Mouse (Mus musculus) v-Abl transformed pro-B cells (cell line): ENCODE results near the gene Ccdc85c.

Experiments used
- in situ Hi-C, 2 experiments: fragments of 400-800 bp; cut with MboI; formaldehyde crosslinking; loops; one replicate each; pipeline ENCODE4 v1.15.1; 2025; ENCODE audit not compliant: unreplicated experiment in 2 of 2

Ccdc85c gene

DNA sequence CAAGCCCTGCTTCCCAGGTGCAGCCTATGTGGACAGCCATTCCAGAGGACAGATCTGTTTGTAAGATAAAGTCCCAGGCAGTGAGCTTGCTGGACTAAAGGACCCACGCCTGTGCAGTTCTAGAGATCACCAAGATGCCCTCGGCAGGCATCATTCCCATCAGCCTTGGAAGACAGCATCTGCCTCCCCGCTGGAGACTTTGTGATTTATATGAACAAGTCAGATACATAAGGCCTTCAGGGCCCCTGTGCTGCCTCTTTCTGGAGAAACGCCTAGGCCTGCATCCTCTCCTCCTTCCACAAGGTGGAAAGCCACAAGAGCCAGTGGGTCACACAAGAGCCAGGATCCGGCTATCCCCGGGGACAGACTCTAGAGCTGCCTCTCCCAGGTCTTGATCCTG lies 33.6 kb downstream of the Ccdc85c start:
- in situ Hi-C loops = no loop called here

DNA sequence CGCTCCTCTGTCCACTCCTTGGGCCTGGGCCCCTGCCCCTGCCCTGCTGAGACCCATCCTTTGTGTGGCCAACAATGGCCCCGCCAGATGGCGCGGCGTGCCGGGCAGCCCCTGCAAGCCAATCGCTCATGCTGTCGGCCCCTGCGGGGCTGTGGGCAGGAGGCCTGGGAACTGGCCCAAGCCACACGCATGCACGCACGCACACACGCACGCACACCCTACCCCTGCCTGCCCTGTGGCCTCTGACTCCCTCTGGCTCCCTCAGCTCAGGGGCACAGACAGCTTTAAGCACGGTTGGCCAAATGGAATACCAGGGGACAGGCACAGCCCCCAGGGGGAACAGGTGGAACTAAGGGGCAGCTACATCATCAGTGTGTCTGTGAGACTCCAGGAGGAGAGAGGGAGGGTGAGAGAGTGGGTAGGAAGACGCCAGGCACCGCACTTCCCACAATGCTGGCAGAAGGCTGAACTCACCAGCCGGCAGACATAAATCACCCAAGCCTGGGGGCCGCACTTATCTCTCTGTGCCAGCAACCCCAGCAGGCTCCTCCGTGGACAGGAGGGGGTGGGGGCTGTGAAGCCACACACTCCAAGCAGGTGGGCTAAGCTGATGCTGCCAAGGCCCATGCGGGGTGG lies 34.2 kb downstream of the Ccdc85c start:
- in situ Hi-C loops = no loop called here

DNA sequence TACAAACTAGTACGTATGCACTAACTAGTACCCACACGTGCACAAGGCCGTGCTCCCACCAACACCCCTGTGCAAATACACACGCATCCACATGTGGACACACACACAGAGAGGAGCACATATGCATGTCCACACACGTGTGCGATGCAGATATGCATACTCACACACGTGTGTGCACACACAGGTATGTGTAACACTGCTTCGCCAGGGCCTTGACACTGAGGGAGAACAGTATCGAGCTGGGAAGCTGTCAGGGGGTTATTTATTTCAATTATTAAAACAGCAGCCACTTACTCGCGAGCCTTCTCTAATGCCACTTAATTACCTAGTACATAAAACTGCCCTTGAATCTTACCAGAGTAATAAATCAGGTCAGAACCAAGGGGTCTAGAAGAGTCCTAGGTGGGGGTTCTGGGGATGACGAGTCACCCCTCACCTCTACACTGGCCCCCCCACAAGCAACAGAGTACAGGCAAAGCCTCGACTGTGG lies 34.8 kb downstream of the Ccdc85c start:
- in situ Hi-C loops = no loop called here

DNA sequence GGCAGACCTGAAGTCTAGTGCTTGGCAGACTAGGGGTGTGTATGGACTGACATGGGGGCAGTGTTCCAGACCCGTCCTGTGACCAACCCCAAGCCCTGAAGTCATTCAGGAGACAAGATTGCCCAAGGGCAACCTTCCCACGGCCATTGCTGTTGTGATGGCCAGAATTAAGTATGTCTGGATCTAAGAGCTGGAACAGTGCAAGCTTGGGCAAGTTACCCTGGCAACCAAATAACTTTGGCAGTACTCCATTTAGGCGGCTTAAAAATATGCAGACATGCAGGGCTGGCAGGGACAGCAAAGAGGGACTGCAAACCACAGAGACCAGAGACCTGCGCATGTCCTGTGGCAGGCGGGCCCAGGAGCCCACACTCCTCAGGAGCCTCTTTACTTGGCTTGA lies 35.8 kb downstream of the Ccdc85c start:
- in situ Hi-C loops = no loop called here

DNA sequence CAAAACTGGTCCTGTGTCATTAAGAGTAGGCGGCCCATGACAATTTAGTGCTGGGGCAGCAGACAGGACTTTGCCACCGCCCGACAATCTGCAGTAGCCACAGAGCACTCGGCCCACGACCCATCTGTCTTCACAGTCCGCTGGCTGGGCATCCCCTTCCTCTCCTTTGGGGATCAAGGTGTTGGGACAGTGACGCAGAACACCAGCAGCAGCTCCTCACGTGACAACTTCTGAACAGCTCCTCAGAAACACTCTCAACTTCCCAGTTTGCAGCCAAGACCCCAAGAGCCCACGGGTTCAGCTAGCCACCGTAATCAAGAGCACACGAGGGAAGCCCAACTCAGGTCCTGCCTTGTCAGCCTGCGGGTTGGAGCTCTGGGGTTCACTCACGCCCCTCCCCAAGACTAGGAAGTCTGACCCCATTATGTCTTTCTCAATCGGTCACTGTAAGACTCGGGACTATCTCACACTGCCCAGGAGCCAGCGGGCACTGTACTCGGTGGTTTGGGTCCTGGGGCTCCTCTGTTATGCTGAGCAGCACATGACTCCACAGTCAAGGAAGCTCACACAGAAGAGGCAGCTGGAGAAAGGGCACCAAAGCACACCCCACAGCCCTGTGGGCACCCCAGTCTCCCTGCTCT lies 36.7 kb downstream of the Ccdc85c start:
- in situ Hi-C loops = no loop called here

DNA sequence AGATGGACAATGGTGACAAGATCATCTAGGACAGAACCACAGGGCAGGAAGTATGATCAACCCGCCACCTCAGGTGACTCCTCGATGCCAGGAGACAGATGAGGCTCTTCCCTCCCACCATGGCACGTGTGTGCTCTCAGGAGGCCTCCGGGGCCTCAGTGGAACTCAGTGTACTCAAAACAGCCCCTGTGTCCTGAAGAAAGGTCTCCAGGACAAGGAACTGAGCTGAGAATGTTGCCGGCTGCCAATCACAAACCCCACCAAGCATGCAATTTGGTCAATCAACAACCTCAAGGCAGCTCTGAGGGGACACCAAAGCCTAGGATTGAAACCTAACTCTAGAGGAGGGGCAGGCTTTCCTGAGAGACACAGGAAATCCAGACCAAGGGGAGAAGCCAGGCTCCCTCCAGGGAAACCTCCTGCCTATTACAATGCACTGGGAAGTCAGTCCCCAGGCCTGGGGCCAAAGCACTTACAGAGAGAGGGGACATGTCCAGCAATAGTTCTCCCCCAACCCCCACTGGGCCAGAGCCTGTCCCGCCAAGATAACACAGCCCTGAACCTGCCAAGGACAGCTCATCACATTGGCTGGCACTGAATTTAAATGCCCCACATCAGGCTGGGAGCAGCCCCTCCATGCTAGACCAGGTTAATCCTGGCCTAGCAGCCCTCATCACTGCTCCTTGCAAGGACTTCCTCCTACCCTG lies 37.8 kb downstream of the Ccdc85c start:
- in situ Hi-C loops = no loop called here

DNA sequence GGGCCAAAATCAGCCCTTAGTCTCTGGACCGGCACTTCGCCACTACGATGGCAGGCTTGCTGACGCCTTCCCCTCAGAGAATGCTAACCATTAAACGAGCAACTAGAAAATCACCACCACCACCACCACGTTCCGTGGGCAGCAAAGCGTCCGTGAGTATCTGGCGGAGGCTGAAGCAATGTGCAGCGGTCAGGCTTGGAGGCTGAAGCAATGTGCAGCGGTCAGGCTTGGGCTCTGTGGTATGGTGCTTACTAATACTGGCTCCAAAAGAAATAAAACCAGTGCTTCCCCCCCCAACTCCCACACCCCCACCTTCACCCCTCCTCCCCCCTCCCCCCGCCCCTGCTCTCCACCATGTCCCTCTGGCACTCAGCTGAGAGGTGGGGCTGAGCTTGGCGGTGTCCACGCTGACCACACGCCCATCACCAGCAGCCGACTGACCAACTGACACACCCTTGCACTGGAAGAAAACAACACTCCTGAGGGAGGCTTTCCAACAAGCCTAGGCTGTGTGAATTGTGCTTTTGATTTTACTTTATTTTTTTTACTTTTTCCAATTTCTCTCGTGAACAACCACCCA lies 39.2 kb downstream of the Ccdc85c start:
- in situ Hi-C loops = no loop called here

DNA sequence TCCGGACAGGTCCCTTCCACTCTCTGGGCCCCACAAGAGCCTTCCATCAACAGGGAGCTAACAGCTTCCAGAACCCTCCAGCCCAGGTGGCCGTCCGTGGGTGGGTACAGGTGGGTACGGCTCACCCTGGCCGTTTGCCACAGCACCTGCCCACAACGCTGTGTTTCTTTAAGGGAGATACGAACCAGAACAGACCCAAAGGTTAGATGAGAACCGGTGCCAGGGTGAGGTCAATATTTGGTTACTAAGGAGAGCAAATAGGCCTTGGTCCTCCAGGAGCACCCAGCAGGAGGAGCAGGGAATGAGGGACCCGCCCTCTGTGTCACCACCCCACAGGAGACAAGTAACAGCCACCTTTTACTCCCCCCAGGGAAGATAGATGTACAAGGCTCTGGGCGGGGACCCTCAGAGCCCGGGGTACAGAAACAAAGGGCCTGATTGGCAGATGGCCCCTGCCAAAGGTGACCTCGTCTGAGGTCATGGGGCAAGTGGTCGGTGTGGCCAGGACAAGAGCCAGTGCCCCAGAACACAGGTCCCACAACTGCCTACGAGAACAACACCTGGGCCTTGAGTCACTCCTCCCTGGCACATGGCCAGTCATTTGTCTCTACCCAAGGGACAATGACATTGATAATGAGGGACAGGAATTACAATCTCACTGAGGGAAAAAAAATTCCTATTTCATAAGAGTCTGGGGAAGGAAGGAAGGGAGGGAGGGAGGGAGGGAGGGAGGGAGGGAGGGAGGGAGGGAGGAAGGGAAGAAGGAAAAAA lies 40.2 kb downstream of the Ccdc85c start:
- in situ Hi-C loops = no loop called here

DNA sequence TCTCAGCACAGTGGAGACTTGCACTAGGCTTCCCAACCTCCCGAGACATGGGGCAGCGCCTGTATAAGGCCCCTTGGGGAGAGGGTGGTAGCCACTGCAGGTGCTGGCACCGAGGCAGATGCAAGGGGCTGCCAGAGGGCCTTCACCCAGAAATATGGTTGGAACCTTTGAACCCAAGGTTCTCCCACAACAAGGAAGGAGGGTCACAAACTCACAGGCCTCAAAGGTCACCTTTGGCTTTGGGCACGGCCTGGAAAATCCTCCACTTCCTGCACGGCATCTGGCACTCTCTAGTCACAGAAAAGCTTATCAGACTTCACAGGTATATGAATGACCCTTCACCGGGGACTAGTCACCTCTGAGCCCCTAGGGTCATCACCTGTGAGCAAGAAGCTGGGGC lies 41.5 kb downstream of the Ccdc85c start:
- in situ Hi-C loops = no loop called here

DNA sequence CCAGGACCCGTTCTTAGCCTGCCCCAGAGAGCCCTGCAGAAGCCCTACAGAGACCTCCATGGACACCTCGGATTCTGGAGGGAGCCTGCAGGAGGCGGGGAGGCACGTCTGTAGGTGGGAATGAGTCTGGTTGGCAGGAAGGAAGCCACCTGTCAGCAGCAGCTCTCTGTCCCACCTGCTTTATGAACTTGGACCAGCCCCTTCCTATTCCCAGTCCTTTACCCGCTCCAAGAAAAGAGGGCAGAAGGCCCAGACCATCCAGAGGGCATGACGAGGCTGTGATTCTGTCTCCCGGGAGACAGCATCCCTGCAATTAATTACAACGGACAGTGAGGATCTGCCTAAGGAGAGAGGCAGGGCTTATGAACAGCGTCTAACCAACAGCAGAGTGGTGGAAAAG lies 43.3 kb downstream of the Ccdc85c start:
- in situ Hi-C loops = no loop called here

DNA sequence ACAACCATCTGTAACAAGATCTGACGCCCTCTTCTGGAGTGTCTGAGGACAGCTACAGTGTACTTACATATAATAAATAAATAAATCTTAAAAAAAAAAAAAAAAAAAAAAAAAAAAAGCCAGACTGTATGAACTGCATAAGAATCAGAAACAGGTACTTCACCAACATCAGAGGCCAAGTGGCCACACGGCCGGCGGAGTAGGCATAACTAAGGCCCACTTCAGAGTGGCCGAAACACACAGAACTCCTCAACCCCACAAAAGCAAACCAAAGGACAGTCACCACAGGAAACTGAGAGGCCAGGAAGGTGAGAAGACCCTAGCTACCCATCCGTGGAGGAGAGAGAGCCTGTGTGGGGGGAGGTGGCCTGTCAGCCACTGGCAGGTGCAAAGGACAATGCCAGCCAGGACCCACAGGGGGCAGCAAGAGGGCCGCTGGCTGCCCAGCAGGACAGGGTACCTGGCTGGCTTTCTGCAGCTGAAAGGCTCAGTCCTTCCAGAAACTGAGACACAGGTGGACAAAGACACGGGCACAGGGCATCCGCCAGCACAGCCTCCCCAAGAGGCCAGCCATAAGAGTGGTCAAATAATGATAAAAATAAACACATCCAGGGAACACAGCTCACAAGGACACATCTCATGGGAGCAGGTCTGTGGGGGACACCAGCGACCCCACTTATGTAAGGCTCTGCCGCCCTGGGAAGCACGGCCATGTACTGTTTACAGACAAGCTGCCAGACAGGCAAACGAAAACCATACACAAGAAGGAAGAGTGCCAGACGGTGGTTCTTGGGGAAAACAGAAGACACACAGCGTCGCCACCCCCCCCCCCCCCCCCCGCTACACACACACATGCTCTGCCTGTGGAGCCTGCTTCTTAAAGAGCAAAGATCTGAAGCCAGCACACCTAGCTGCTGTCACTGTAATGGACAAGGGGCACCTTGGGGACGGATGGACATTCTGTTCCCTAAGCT lies 44.1 kb downstream of the Ccdc85c start:
- in situ Hi-C loops = no loop called here

DNA sequence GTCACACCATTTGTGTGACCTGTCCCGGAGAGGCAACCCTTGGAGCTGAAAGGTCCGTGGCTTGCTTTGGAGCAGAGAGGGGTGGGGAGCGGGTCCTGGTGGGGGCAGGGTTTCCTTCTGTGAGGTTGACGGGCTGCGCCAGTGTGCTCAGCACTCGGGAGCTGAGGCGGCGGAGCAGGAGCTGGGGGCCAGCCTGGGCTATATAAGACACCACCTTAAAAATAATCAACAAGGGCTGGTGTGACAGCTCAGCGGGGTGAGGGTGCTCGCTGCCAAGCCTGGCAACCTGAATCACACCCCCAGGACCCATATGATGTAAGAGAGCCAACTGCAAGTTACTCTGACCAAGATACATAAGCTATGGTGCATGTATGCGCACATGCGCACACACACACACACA lies 45.1 kb downstream of the Ccdc85c start:
- in situ Hi-C loops = no loop called here

DNA sequence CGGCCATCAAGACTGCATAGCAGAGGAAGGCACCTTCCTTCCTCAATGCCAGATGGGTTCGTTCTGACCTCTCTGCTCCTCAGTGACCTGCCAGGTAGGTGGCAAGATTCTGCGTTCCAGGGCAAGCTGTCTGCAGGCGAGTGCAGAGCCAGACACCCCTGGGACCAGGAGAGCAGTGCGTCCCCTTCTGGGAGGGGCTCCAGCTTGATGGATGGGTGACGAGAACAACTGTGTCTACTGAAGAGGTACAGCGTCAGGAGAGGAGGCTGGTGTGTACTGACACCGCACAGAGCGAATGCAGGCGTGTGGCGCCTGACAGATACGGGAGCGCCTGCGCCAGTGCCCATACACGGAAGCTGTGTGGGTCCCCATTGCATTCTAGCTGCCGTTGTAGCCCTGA lies 47.7 kb downstream of the Ccdc85c start:
- in situ Hi-C loops = no loop called here

DNA sequence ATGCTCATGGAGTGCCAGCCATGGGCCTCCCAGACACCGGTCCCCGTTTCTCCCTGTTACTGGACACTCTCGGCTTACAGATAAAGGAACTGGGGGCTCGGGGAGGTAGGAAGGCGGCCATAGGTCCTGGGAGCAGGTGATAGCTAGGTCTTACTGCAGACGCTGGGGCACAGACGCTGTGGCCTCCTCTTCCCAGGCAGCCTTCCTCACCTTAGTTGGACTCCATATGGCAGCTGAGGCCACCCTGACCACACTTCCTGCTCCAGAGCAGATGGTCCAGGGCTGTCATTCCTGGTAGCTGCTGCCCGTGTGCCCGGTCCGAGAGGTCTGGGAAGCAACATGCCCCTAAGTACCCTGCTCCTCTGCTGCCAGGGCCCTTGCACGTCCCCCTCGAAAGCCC lies 48.3 kb downstream of the Ccdc85c start:
- in situ Hi-C loops = no loop called here

DNA sequence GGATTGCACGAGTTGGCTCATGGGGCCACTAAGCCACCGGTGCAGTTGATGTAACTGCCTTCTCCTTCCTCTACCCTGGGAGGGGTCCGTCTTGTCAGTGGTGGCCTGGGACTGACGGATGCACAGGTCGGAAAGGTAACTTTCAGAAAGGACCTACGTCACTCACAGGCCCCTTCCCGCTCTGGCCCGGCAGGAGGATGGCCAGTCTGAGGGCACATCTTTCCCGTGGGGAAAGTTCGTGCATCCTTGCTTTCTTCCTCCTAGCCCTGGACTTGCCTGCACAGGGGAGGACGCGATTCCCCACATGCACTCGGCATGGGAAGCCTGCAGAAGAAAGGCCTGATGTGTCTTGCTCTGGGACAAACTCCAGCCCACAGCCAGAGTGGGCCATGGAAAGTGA lies 49.0 kb downstream of the Ccdc85c start:
- in situ Hi-C loops = no loop called here

DNA sequence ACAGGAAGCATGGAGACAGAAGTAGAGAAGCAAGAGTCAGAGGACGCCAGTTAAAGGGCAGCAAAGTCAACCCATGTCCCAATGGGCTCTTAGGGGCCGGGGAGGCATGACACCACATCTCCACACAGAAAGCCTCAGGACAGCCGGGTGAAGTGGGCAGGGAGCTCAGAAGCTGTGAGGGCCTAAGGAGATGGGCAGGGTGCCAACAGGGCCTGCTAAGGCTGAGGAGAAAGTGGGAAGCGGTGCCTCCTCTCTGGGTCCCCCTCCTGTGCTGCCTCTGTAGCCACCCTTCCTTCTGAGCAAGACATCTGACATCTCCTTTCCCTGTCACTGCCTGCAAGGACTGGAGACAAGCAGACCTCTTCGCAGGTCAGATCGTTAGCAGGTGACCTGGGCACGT lies 49.4 kb downstream of the Ccdc85c start:
- in situ Hi-C loops = no loop called here

DNA sequence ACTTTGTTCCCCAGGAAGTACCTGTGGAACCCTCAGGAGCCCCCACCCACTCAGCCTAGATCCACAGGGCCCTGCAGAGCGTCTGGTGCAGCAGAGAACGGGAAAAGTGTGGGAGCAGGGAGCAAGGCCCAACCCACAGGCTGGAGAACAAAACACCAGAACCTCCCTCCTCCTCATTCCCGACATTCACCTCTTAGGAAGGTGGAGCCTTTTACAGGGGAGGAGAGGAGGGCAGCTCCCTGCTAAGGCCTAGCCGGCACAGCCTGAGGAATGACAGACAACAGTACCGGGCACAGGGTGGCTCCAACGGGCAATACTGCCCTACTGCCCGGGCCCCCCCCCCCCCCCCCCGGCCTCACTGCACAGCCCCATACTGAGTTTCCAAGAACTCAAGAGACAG lies 51.9 kb downstream of the Ccdc85c start:
- in situ Hi-C loops = no loop called here

DNA sequence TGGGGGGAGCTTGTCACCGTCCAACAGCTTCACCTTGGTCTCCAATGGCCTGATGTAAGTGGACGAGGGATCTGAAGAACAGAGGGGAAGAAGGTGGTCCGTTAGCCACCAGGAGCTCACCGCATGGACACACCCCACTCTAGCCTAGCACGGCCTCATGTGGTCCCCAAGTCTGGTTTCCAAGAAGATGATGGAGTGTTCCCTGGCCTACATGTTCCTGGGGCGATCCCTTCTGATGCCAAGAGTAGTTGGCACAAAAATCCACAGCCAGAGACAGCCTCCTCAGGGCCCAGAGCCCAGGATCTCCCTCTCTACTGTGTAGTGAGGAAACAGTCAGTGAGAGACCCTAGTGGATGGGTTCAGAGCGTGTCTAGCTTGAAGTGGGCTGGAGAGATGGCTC lies 53.5 kb downstream of the Ccdc85c start:
- in situ Hi-C loops = no loop called here

DNA sequence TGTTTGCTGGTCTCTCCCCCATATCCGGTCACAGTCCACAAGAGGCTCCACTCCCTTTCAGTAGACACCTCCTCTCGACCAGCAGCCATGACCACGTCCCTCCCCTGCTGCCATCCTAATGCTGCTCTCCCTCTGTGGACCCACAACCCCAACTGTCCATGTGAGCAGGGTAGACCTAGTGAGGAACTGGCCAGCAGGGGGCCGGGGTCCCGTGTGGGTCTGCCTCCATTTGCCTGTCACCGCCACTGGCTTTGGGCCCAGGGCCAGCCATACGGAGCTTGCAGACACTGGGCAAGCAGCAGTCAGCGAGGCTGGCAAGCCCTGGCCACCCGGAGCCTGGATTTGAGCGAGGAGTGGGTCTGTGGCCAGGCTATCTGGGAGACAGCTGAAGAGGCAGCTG lies 54.0 kb downstream of the Ccdc85c start:
- in situ Hi-C loops = no loop called here

DNA sequence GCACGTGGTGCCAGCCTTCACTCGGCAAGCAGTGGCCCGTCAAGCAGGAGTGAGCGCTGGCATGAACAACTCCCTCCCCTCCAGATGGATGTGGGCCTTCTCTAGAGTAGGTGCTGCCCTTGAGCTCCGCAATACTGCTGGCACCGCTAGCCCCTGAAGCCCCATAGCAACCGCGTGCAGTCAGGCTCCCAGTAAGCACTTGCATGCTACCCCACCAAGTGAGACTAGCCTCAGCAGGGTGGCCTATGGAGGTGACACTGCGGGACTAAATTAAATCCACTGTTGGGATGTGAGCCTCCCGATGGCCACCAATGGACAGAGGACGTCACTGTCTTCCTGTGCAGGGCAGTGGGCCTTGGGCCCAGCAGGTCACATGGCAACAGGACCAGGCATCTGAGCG lies 54.6 kb downstream of the Ccdc85c start:
- in situ Hi-C loops = no loop called here
